Mouse (Mus musculus): ENCODE measurements around the gene Pank2.

DNA sequence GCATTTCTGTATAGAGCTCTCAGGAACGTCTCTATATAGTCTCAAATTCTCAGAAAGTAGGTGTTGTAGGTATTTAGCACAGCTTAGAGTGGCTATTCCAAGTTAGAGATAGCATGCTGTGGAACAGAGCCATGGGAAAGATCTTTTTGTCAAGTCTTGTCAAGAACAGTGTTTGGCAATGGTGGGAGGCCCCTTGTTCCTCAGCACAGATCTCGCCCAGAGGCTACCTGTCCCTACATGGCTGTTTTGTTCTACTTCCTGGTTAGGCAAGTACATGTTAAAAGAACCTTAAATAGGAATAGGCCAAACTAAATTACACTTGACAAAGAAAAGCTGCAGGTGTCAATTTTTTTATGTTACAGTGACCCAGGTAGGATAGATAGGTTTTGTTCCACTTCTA lies 38.2 kb downstream of the Pank2 start:
- no peak for TF ChIP-seq POLR2A (IDR thresholded peaks at IDR 0.05; ENCODE audit: borderline replicate concordance, insufficient read depth, low read length)
- TF ChIP-seq CTCF (IDR thresholded peaks at IDR 0.05; ENCODE audit: borderline replicate concordance, insufficient read depth, low read depth, low read length), result no peak
